Comparison of ENCODE assay signal across 8 mouse cellular contexts in genomic region chr19:61226928-61227854, GRCm38 (mm10). TPM values are rescaled to one million over a fixed set of nuclear protein-coding genes. Genes with fewer than 3 reads are reported as not detected.
DNase-seq lines count a peak whose midpoint lies in the region; ATAC-seq and TF ChIP-seq lines count a peak whose summit lies in the region.

No protein-coding gene starts in this region.

- H3K4me3 ChIP-seq in hindbrain, embryonic 13.5 days, result peak overlapping the region; percentile 56

- peaks cover 7% of the 10 kb centered on the region for H3K27me3 ChIP-seq in Patski
- no peaks in the 10 kb centered on the region for H3K27me3 ChIP-seq in hindbrain, embryonic 13.5 days

- no peak for TF ChIP-seq CTCF in Patski (IDR thresholded peaks at IDR 0.05)

- H3K4me2 ChIP-seq in hindbrain, embryonic 13.5 days, result peak overlapping the region; percentile 59

- ATAC-seq in Patski, result peak; percentile 65
- peak; percentile 86 for ATAC-seq in hindbrain, embryonic 13.5 days (ENCODE audit: low FRiP score)

- CTCF ChIA-PET in Patski (lab: Charles Lee), result no interaction called here

- 2% methylated on average over 60 of the region's 71 CpGs for WGBS in hindbrain, embryonic 13.5 days

- H3K9me3 ChIP-seq in hindbrain, embryonic 13.5 days, result 0 out of 2 replicates have a peak, but pooled peaks cover 3% of the 10 kb centered on the region

- in situ Hi-C loops in Patski (cut with MboI; ENCODE audit: low pct_unique_long_range_greater_than_20kb), result no loop called here

- peaks cover 3% of the 10 kb centered on the region for H3K4me1 ChIP-seq in hindbrain, embryonic 13.5 days (replicated peaks)

- peak overlapping the region; percentile 93 for H3K27ac ChIP-seq in hindbrain, embryonic 13.5 days

- DNase-seq in Patski (ENCODE audit: low read depth, low spot score), result peak; percentile 75
- peak; percentile 88 to 91 for DNase-seq in cerebellum, postnatal 14 days
- DNase-seq in frontal cortex, postnatal 25 days (ENCODE audit: low spot score in 2 of 2), result peak; percentile 76 to 82
- peak; percentile 86 to 89 for DNase-seq in layer of hippocampus, postnatal 14 days (ENCODE audit: low spot score in 2 of 2)
- DNase-seq in lung, postnatal 14 days, result peak; percentile 77
- DNase-seq in retina, adult 2 months (ENCODE audit: low read depth, low spot score), result peak; percentile 85
- DNase-seq in thymus, postnatal 25 days, result peak; percentile 83

- H3K9ac ChIP-seq in hindbrain, embryonic 13.5 days, result peak overlapping the region; percentile 63

- peaks cover 7% of the 10 kb centered on the region; the same call in 1 of the 2 replicates for H3K36me3 ChIP-seq in hindbrain, embryonic 13.5 days

- POLR2A ChIA-PET in Patski (lab: Charles Lee), result no interaction called here

RNA-seq across cellular contexts. Expression of gene Csf2ra, which starts 1.0 kb away (rescaled TPM):
- polyA plus RNA-seq in Patski (2021), result 21.5 TPM
- 48.4 and 56.6 TPM in 2 replicates for polyA plus RNA-seq in hindbrain, embryonic 13.5 days (2015; fragmentation: Nextera tagmentation; extraction: Ambion mirVana)
- 10 to 100 TPM; 31.6 to 32.0 TPM for total RNA-seq in layer of hippocampus, postnatal 14 days (2021)

RNA-seq across cellular contexts. Expression of gene Gm6020, which starts 43.5 kb away (rescaled TPM):
- polyA plus RNA-seq in Patski (2021), result not detected
- polyA plus RNA-seq in hindbrain, embryonic 13.5 days (2015; fragmentation: Nextera tagmentation; extraction: Ambion mirVana), result not detected in 2 replicates
- not detected for total RNA-seq in layer of hippocampus, postnatal 14 days (2021)

RNA-seq across cellular contexts. Expression of gene Gm7102, which starts 51.1 kb away (rescaled TPM):
- 0.32 TPM for polyA plus RNA-seq in Patski (2021)
- 0.12 TPM in 1 of 2 replicates, not detected in the other for polyA plus RNA-seq in hindbrain, embryonic 13.5 days (2015; fragmentation: Nextera tagmentation; extraction: Ambion mirVana)
- under 1 TPM in 1 of 2 experiments, not detected in 1; 0.25 TPM for total RNA-seq in layer of hippocampus, postnatal 14 days (2021)

Comparison
In these comparisons a context has a peak if more than half of its experiments do, and no peak if none do; other contexts are left out.
1. Peak in every context shown above with its lines: DNase-seq, ATAC-seq, H3K4me3 ChIP-seq and H3K27ac ChIP-seq.